Mouse (Mus musculus): Measurements from ENCODE around the gene Cacna1f.

GRCm38 (mm10) chrX:7638401-7639091, 31.7 kb downstream of the Cacna1f start, which contains the start of gene Syp:
- TF ChIP-seq POLR2A (IDR thresholded peaks at IDR 0.05; ENCODE audit: low read depth, low read length) (no peak), CTCF (IDR thresholded peaks at IDR 0.05; ENCODE audit: borderline replicate concordance, insufficient read depth, low read length) (no peak)

Data from embryonic fibroblast, embryonic 13.5 days (primary cell).